Comparison of ENCODE assay signal across 9 mouse cellular contexts in the genomic region with DNA sequence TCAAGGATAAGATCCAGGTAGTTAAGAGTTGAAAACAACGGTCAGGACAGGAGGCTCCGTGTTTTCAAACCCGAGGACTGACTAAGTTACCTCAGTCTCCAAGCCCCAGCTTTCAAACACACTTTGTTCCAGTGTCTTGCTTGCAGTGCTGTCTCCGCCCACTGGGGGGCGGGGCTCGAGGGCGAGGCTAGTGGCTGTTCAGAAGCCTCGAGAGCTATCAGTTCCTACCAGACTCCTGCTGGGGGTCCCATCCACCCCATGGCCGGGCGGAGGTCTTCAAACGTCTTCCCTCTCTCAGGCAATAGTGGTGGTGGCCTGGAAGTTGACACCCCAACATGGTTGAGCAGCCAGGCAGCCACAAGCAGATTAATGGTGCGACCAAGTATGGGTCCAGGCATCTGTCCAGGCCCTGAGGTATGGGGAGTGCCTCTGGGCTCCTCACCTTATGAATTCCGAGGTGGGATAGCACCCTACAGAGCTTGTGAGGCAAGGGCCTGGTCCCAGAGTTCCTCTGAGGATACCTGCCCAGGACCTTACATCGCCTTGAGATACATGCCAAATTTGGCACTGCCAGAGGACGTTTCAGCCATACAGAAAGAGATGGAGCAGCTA. TPM values are rescaled to one million over a fixed set of nuclear protein-coding genes. Genes with fewer than 3 reads are reported as not detected.
DNase-seq lines count a peak whose midpoint lies in the region; ATAC-seq and TF ChIP-seq lines count a peak whose summit lies in the region.
"Had no signal": no experiment of that assay in that cellular context is flagged by ENCODE, and none has a peak within 500 bp of the region (broad histone marks: within the 10 kb centered on the region; RNA-seq: fewer than 3 reads in every experiment).

A gene (plus strand): TSS at position 220 of the 612 bp plus-strand sequence.

- 0 out of 2 replicates have a peak, but pooled peaks have one; percentile 6 for TF ChIP-seq CTCF in forebrain, postnatal 0 days (IDR thresholded peaks at IDR 0.05; ENCODE audit: low read depth)

- no peak within 1 kb of the TSS for H3K9ac ChIP-seq in forebrain, embryonic 16.5 days (replicated peaks; ENCODE audit: low read depth, low read length)
- H3K9ac ChIP-seq in midbrain, embryonic 14.5 days (replicated peaks; ENCODE audit: low read length), result no peak within 1 kb of the TSS
- no peak within 1 kb of the TSS for H3K9ac ChIP-seq in midbrain, embryonic 15.5 days
- no peak within 1 kb of the TSS for H3K9ac ChIP-seq in forebrain, postnatal 0 days

- H3K27me3 ChIP-seq in forebrain, embryonic 10.5 days (ENCODE audit: poor library complexity, severe bottlenecking), result no peaks in the 10 kb centered on the region
- no peaks in the 10 kb centered on the region for H3K27me3 ChIP-seq in forebrain, embryonic 16.5 days (replicated peaks; ENCODE audit: control insufficient read depth, insufficient read depth, low read length)
- H3K27me3 ChIP-seq in midbrain, embryonic 14.5 days (ENCODE audit: control insufficient read depth, insufficient read depth, low read length), result no peaks in the 10 kb centered on the region
- H3K27me3 ChIP-seq in midbrain, embryonic 15.5 days (replicated peaks), result no peaks in the 10 kb centered on the region
- H3K27me3 ChIP-seq in forebrain, postnatal 0 days (ENCODE audit: insufficient read depth, low read length), result no peaks in the 10 kb centered on the region

- no peaks in the 10 kb centered on the region for H3K9me3 ChIP-seq in forebrain, embryonic 10.5 days
- no peaks in the 10 kb centered on the region for H3K9me3 ChIP-seq in forebrain, embryonic 16.5 days (ENCODE audit: control insufficient read depth, low read length)
- H3K9me3 ChIP-seq in midbrain, embryonic 14.5 days (ENCODE audit: control insufficient read depth, low read length), result no peaks in the 10 kb centered on the region
- H3K9me3 ChIP-seq in midbrain, embryonic 15.5 days, result no peaks in the 10 kb centered on the region
- H3K9me3 ChIP-seq in forebrain, postnatal 0 days (ENCODE audit: low read length), result no peaks in the 10 kb centered on the region
- H3K9me3 ChIP-seq: G1E had no signal

- ATAC-seq in forebrain, embryonic 16.5 days, result no peak
- 0 out of 2 replicates have a peak, but pooled peaks have one; percentile 25 for ATAC-seq in midbrain, embryonic 14.5 days (ENCODE audit: low FRiP score, low TSS enrichment)
- ATAC-seq in midbrain, embryonic 15.5 days (replicated peaks), result no peak
- ATAC-seq in forebrain, postnatal 0 days, result no peak

- WGBS in forebrain, embryonic 10.5 days, result 62% methylated on average over 15 of the region's 15 CpGs
- WGBS in forebrain, embryonic 16.5 days, result 59% methylated on average over 15 of the region's 15 CpGs
- 60% methylated on average over 15 of the region's 15 CpGs for WGBS in midbrain, embryonic 14.5 days
- WGBS in midbrain, embryonic 15.5 days, result 62% methylated on average over 15 of the region's 15 CpGs
- 61% methylated on average over 15 of the region's 15 CpGs for WGBS in forebrain, postnatal 0 days

- H3K4me3 ChIP-seq in forebrain, embryonic 10.5 days, result no peak within 1 kb of the TSS
- H3K4me3 ChIP-seq in forebrain, embryonic 16.5 days (replicated peaks; ENCODE audit: low read length), result no peak within 1 kb of the TSS
- H3K4me3 ChIP-seq in midbrain, embryonic 14.5 days (replicated peaks; ENCODE audit: low read depth, low read length), result no peak within 1 kb of the TSS
- H3K4me3 ChIP-seq in midbrain, embryonic 15.5 days, result no peak within 1 kb of the TSS
- H3K4me3 ChIP-seq in forebrain, postnatal 0 days (ENCODE audit: low read depth, low read length), result no peak within 1 kb of the TSS

- 0 out of 2 replicates have a peak, but pooled peaks cover 5% of the 10 kb centered on the region for H3K4me1 ChIP-seq in forebrain, embryonic 10.5 days
- H3K4me1 ChIP-seq in forebrain, embryonic 16.5 days (replicated peaks; ENCODE audit: control insufficient read depth, insufficient read depth, low read length), result no peaks in the 10 kb centered on the region
- no peaks in the 10 kb centered on the region for H3K4me1 ChIP-seq in midbrain, embryonic 14.5 days (ENCODE audit: control insufficient read depth, insufficient read depth, low read length)
- H3K4me1 ChIP-seq in midbrain, embryonic 15.5 days, result no peaks in the 10 kb centered on the region
- H3K4me1 ChIP-seq in forebrain, postnatal 0 days (ENCODE audit: insufficient read depth), result no peaks in the 10 kb centered on the region

- peak; percentile 29 for DNase-seq in forebrain, embryonic 10.5 days (ENCODE audit: extremely low spot score, low spot score)
- DNase-seq in midbrain, embryonic 14.5 days, result no peak
- no peak for DNase-seq in forebrain, postnatal 0 days
- peak; percentile 28 to 71 for DNase-seq in spleen, postnatal 4 days (ENCODE audit: low spot score in 2 of 2)
- DNase-seq in right cerebral cortex, postnatal 14 days, result no peak
- no peak for DNase-seq in adrenal gland, postnatal 25 days

- peaks cover 9% of the 10 kb centered on the region; the same call in 1 of the 2 replicates for H3K36me3 ChIP-seq in forebrain, embryonic 10.5 days (replicated peaks)
- no peaks in the 10 kb centered on the region for H3K36me3 ChIP-seq in forebrain, embryonic 16.5 days (ENCODE audit: control insufficient read depth, insufficient read depth)
- no peaks in the 10 kb centered on the region for H3K36me3 ChIP-seq in midbrain, embryonic 14.5 days (ENCODE audit: control insufficient read depth, insufficient read depth, low read length)
- no peaks in the 10 kb centered on the region for H3K36me3 ChIP-seq in midbrain, embryonic 15.5 days (replicated peaks)
- no peaks in the 10 kb centered on the region for H3K36me3 ChIP-seq in forebrain, postnatal 0 days (ENCODE audit: insufficient read depth)

- no peak within 1 kb of the TSS for H3K4me2 ChIP-seq in forebrain, embryonic 16.5 days (ENCODE audit: low read length)
- H3K4me2 ChIP-seq in midbrain, embryonic 14.5 days (ENCODE audit: low read length), result no peak within 1 kb of the TSS
- H3K4me2 ChIP-seq in midbrain, embryonic 15.5 days, result no peak within 1 kb of the TSS
- no peak within 1 kb of the TSS for H3K4me2 ChIP-seq in forebrain, postnatal 0 days (ENCODE audit: low read depth)

- H3K27ac ChIP-seq in forebrain, embryonic 10.5 days, result no peak within 1 kb of the TSS
- H3K27ac ChIP-seq in forebrain, embryonic 16.5 days (ENCODE audit: low read length), result no peak within 1 kb of the TSS
- no peak within 1 kb of the TSS for H3K27ac ChIP-seq in midbrain, embryonic 14.5 days (replicated peaks; ENCODE audit: low read depth, low read length)
- no peak within 1 kb of the TSS for H3K27ac ChIP-seq in midbrain, embryonic 15.5 days
- H3K27ac ChIP-seq in forebrain, postnatal 0 days (ENCODE audit: low read depth, low read length), result no peak within 1 kb of the TSS

RNA-seq across cellular contexts. Expression of the gene that starts here (rescaled TPM):
- polyA plus RNA-seq in forebrain, embryonic 10.5 days (2016; fragmentation: Nextera tagmentation; extraction: Ambion mirVana), result 1.2 and 1.6 TPM in 2 replicates
- polyA plus RNA-seq in forebrain, embryonic 16.5 days (2015; fragmentation: Nextera tagmentation; extraction: Ambion mirVana), result 0.98 and 2.2 TPM in 2 replicates
- 0.62 and 0.86 TPM in 2 replicates for polyA plus RNA-seq in midbrain, embryonic 14.5 days (2014; fragmentation: Nextera tagmentation; extraction: Ambion mirVana)
- polyA plus RNA-seq in midbrain, embryonic 15.5 days (2015; fragmentation: Nextera tagmentation; extraction: Ambion mirVana), result 1.2 and 1.3 TPM in 2 replicates
- 1.2 and 1.9 TPM in 2 replicates for total RNA-seq in forebrain, postnatal 0 days (2014; rRNA removed)
- polyA plus RNA-seq in forebrain, postnatal 0 days (2015; fragmentation: Nextera tagmentation; extraction: Ambion mirVana), result 0.42 TPM in 1 of 2 replicates, not detected in the other
- 2.2 and 2.5 TPM in 2 replicates for total RNA-seq in adrenal gland, postnatal 25 days (2021)

Comparison
In these comparisons a context has a peak if more than half of its experiments do, and no peak if none do; other contexts are left out.
1. DNase-seq: peak in forebrain, embryonic 10.5 days (single experiment) and spleen, postnatal 4 days (2 of 2); none in midbrain, embryonic 14.5 days (single experiment), forebrain, postnatal 0 days (single experiment), right cerebral cortex, postnatal 14 days (single experiment) and adrenal gland, postnatal 25 days (single experiment).
2. Peak in ATAC-seq in midbrain, embryonic 14.5 days; RNA of the gene not detected or under 1 TPM.